11 mouse cellular contexts compared by ENCODE assay signal in genomic region chr14:122233212-122233714, GRCm38 (mm10). TPM values are rescaled to one million over a fixed set of nuclear protein-coding genes. Genes with fewer than 3 reads are reported as not detected.
DNase-seq lines count a peak whose midpoint lies in the region.
"Had no signal": no experiment of that assay in that cellular context is flagged by ENCODE, and none has a peak within 500 bp of the region (broad histone marks: within the 10 kb centered on the region; RNA-seq: fewer than 3 reads in every experiment).

No protein-coding gene starts in this region.

- intact Hi-C loops in left cerebral cortex, postnatal 4 days (cut with DNase I): no loop called here
- intact Hi-C loops in left cerebral cortex, postnatal 25 days (cut with DNase I): no loop called here

- DNase-seq in left cerebral cortex, postnatal 4 days: peak; percentile 46
- no peak for DNase-seq in left cerebral cortex, postnatal 25 days (ENCODE audit: low spot score in 2 of 2)
- peak; percentile 86 for DNase-seq in cerebellum, adult 9-11 months
- peak; percentile 85 for DNase-seq in kidney, adult 9 months
- peak; percentile 12 to 32 for DNase-seq in kidney, postnatal 4 days
- DNase-seq in lung, postnatal 4 days: no peak
- no peak for DNase-seq in urinary bladder, postnatal 25 days (ENCODE audit: low spot score)
- DNase-seq in urinary bladder, postnatal 4 days (ENCODE audit: low spot score in 2 of 2): no peak
- DNase-seq: B cell, adult 2 months; right cerebral cortex, postnatal 4 days; thymus, adult 2 months had no signal

RNA-seq across cellular contexts. Expression of gene Clybl, which starts 51.8 kb away (rescaled TPM):
- total RNA-seq in left cerebral cortex, postnatal 4 days (2021): 1 to 10 TPM; 6.5 to 8.5 TPM
- total RNA-seq in left cerebral cortex, postnatal 25 days (2021): 10 to 100 TPM; 21.5 to 23.8 TPM

Comparison
In these comparisons a context has a peak if more than half of its experiments do, and no peak if none do; other contexts are left out.
1. DNase-seq: peak in left cerebral cortex, postnatal 4 days (single experiment), cerebellum, adult 9-11 months (single experiment), kidney, adult 9 months (single experiment) and kidney, postnatal 4 days (2 of 2); none in left cerebral cortex, postnatal 25 days (0 of 2), lung, postnatal 4 days (0 of 2), urinary bladder, postnatal 25 days (single experiment) and urinary bladder, postnatal 4 days (0 of 2).